Mouse (Mus musculus): Measurements from ENCODE around the gene Lrrc32.

DNA sequence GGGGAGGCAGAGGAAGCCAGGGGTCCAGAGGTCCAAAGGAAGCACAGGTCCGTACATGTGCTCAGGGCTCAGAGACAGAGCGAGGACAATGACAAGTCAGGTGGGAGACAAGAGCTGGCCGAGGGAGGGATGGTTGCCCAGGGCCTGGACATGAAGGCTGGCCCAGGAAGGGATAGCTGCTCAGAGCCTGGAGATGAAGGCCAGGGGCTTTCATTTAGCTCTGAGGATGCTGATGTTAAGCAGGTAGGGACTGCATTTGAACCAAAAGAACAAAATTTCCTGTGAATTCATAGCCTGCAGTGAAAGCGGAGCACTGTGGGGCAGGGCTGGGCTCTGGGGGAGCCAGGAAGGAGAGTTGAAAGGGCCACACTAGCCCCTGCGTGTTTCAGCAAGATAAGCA, 3.2 kb downstream of the Lrrc32 start:
- TF ChIP-seq CTCF (IDR thresholded peaks at IDR 0.05; ENCODE audit: control insufficient read depth, insufficient read depth, insufficient read length) (no peak), MYOG (IDR thresholded peaks at IDR 0.05; ENCODE audit: control insufficient read depth, extremely low read depth, insufficient read length) (no peak)

Data from C2C12 (cell line).